Mouse (Mus musculus) forebrain, embryonic 16.5 days (tissue): Measurements from ENCODE around the gene Barhl2. TPM values are rescaled to one million over a fixed set of nuclear protein-coding genes. Genes with fewer than 3 reads are reported as not detected.

Experiments
- ATAC-seq: fragments of 200-750 bp; cut with Nextera tagmentation; 2 replicates; pipeline ENCODE4 v1.8.0; 2017; ENCODE audit warnings: mild to moderate bottlenecking, moderate library complexity
- H3K27ac ChIP-seq: fragments of 300-500 bp; sonication (generic); 2 replicates; pipeline ENCODE4 v1.5.1; 2014; ENCODE audit warnings: low read length, control low read depth
- H3K27me3 ChIP-seq: fragments of 300-500 bp; sonication (generic); replicated peaks from 2 replicates; pipeline ENCODE4 v1.6.1; 2014; ENCODE audit warnings: low read length; ENCODE audit not compliant: control insufficient read depth, insufficient read depth
- H3K36me3 ChIP-seq: fragments of 300-500 bp; sonication (generic); 2 replicates; pipeline ENCODE4 v1.6.1; 2014; ENCODE audit not compliant: control insufficient read depth, insufficient read depth
- H3K4me1 ChIP-seq: fragments of 300-500 bp; sonication (generic); replicated peaks from 2 replicates; pipeline ENCODE4 v1.6.1; 2014; ENCODE audit warnings: low read length; ENCODE audit not compliant: control insufficient read depth, insufficient read depth
- H3K4me2 ChIP-seq: fragments of 300-500 bp; sonication (generic); 2 replicates; pipeline ENCODE4 v1.6.1; 2014; ENCODE audit warnings: mild to moderate bottlenecking, low read length, control low read depth
- H3K4me3 ChIP-seq: fragments of 300-500 bp; sonication (generic); replicated peaks from 2 replicates; pipeline ENCODE4 v1.5.1; 2014; ENCODE audit warnings: mild to moderate bottlenecking, low read length, control low read depth
- H3K9ac ChIP-seq: fragments of 300-500 bp; sonication (generic); replicated peaks from 2 replicates; pipeline ENCODE4 v1.6.1; 2014; ENCODE audit warnings: low read depth, low read length, control low read depth
- H3K9me3 ChIP-seq: fragments of 300-500 bp; sonication (generic); 2 replicates; pipeline ENCODE4 v1.6.1; 2016; ENCODE audit warnings: low read length; ENCODE audit not compliant: control insufficient read depth
- WGBS: fragments of 180-500 bp; shearing (Covaris S2); extraction: QIAGEN DNeasy Blood & Tissue Kit; methylation state at CpG from one replicate; pipeline ENCODE4 v1.1.7; 2014; 5-methylcytosine and 5-hydroxymethylcytosine counted together
- polyA plus RNA-seq: library from polyadenylated mRNA; unstranded; fragments of >200 nt; fragmentation: Nextera tagmentation; extraction: Ambion mirVana; gene quantifications from 2 replicates; pipeline ENCODE4 v1.2.1, GENCODE M21; 2015

The Barhl2 gene
- 0.47 and 1.6 TPM in 2 replicates for polyA plus RNA-seq

DNA sequence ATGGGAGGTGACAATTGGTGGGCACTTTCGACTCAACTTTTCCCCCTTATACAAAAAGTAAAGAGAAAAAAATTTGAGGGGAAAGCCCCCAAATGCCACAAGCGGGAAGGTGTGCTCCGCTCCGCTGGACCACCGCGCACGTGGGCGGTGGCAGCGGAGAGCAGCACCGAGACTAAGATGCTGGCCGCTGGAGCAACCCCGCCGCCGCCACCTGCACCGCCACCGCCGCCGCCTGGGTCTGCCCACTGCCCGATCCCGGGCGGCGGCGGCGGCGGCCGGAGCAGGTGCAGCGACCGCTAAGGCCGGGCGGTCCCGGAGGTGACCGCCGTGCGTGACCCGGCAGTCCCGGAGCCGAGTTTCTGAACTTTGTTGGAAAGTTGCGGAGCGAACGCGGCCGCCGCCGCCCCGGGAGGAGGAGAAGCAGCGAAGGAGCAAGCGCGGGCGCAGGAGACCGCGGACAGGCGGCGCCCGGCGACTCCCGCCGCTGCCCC lies at the start of gene Barhl2:
Gene Barhl2, minus strand, starts transcription at position 181 of the 491 bp plus-strand sequence.
- ATAC-seq, result no peak
- H3K36me3 ChIP-seq, result no peaks in the 10 kb centered on the region
- H3K9ac ChIP-seq, result peak within 1 kb of the TSS; percentile 39
- H3K4me3 ChIP-seq, result peak within 1 kb of the TSS; percentile 43
- no peaks in the 10 kb centered on the region for H3K9me3 ChIP-seq
- H3K27me3 ChIP-seq, result peaks cover 80% of the 10 kb centered on the region
- H3K27ac ChIP-seq, result no peak within 1 kb of the TSS
- WGBS, result 0% methylated on average over 33 of the region's 57 CpGs
- peaks cover 26% of the 10 kb centered on the region for H3K4me1 ChIP-seq
- H3K4me2 ChIP-seq, result peak within 1 kb of the TSS; percentile 58

DNA sequence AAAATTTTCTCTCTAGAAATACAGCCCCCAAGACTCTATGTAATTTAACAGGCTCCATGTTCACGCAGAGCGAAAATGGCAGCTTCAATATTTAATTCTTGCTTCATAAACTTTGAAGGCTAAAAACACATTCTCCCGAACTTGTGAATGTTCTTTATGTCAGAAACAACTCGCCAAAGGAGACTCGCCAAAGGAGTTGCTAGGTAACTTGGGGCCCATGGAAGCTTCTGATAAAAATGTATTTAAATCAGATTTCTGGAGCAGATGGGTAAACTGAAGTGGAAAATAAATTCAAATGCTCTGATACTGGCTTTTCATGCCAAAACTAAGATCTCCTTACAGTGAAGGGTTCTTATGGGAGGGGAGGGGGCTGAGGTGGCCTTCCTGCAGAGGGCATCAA lies 48.1 kb upstream of the Barhl2 start:
- no peak for ATAC-seq
- no peaks in the 10 kb centered on the region for H3K9me3 ChIP-seq
- WGBS, result 71% methylated on average over 5 of the region's 5 CpGs
- no peak overlapping the region for H3K4me2 ChIP-seq
- no peak overlapping the region for H3K27ac ChIP-seq
- no peak overlapping the region for H3K9ac ChIP-seq
- H3K27me3 ChIP-seq, result no peaks in the 10 kb centered on the region; the same call in 1 of the 2 replicates
- H3K4me3 ChIP-seq, result no peak overlapping the region
- peaks cover 4% of the 10 kb centered on the region for H3K4me1 ChIP-seq
- H3K36me3 ChIP-seq, result no peaks in the 10 kb centered on the region

GRCm38 (mm10) chr5:106502684-106503545 lies 44.9 kb upstream of the Barhl2 start:
- Histone ChIP-seq H3K9ac (no peak overlapping the region), H3K4me2 (no peak overlapping the region), H3K27ac (no peak overlapping the region), H3K4me1 (peaks cover 6% of the 10 kb centered on the region), H3K4me3 (no peak overlapping the region), H3K9me3 (no peaks in the 10 kb centered on the region), H3K36me3 (no peaks in the 10 kb centered on the region), H3K27me3 (no peaks in the 10 kb centered on the region; the same call in 1 of the 2 replicates)
- peak; percentile 43 for ATAC-seq
- 46% methylated on average over 12 of the region's 12 CpGs for WGBS

DNA sequence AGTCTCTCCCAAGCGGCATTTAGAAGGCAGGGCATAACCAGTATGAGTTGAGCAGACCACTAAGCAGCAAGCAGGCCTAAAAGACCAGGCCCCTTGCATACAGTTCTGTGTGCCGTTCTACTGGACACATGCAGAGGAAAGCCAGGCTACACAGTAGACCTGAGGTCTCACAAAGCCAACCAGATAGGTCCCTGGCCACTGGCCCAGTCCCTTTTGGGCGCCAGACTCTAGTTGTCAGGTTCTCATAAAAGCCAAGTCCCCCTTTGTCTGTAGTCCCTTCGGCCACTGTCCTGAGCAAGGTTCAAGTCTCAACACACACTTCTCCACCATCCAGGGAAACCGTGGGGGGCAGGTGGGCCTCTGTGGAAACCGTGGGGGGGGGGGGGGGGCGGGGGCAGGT lies 44.3 kb upstream of the Barhl2 start:
- Histone ChIP-seq H3K9ac (no peak overlapping the region), H3K4me3 (no peak overlapping the region), H3K27me3 (no peaks in the 10 kb centered on the region), H3K27ac (no peak overlapping the region), H3K36me3 (no peaks in the 10 kb centered on the region), H3K9me3 (no peaks in the 10 kb centered on the region), H3K4me1 (peaks cover 6% of the 10 kb centered on the region), H3K4me2 (no peak overlapping the region)
- ATAC-seq, result peak; percentile 33; the same call in 1 of the 2 replicates
- WGBS, result 59% methylated on average over 5 of the region's 7 CpGs

GRCm38 (mm10) chr5:106491771-106492170 lies 33.8 kb upstream of the Barhl2 start:
- no peak for ATAC-seq
- Histone ChIP-seq H3K9ac (no peak overlapping the region), H3K36me3 (no peaks in the 10 kb centered on the region), H3K27me3 (no peaks in the 10 kb centered on the region), H3K27ac (no peak overlapping the region), H3K4me2 (no peak overlapping the region), H3K4me1 (0 out of 2 replicates have a peak, but pooled peaks cover 2% of the 10 kb centered on the region), H3K4me3 (no peak overlapping the region), H3K9me3 (no peaks in the 10 kb centered on the region)
- WGBS, result 45% methylated on average over 8 of the region's 8 CpGs

DNA sequence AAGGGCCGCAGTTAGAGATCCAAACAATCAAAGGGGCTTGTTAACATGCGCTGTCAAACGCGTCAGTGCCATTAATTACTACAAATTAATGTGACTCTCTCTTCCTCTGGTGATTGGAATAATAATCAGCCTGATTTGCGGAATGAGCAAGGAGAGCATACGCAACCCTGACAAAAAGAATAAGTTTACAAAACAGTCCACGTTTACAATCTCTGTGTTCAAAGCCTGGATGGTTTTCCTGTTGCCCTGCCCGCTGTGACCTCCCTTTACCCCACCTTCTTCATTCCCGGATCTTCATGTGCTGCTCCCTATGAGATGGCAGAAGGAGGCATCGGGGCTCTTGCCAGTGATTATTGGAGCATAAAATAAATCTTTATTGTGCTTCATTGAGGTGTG lies 14.1 kb upstream of the Barhl2 start:
- Histone ChIP-seq H3K27ac (no peak overlapping the region), H3K9me3 (no peaks in the 10 kb centered on the region), H3K4me2 (no peak overlapping the region), H3K27me3 (peaks cover 56% of the 10 kb centered on the region), H3K4me3 (no peak overlapping the region), H3K9ac (no peak overlapping the region), H3K4me1 (peaks cover 23% of the 10 kb centered on the region), H3K36me3 (no peaks in the 10 kb centered on the region)
- WGBS, result 2% methylated on average over 10 of the region's 10 CpGs
- ATAC-seq, result 0 out of 2 replicates have a peak, but pooled peaks have one; percentile 27

- H3K27ac ChIP-seq, result no peak overlapping the region
- 0 out of 2 replicates have a peak, but pooled peaks have one; percentile 5 for ATAC-seq
- peaks cover 25% of the 10 kb centered on the region for H3K4me1 ChIP-seq
- H3K9me3 ChIP-seq, result no peaks in the 10 kb centered on the region
- H3K4me3 ChIP-seq, result no peak overlapping the region
- peak overlapping the region; percentile 53 for H3K4me2 ChIP-seq
- H3K9ac ChIP-seq, result no peak overlapping the region
- H3K27me3 ChIP-seq, result peaks cover 62% of the 10 kb centered on the region
- 4% methylated on average over 13 of the region's 13 CpGs for WGBS
- no peaks in the 10 kb centered on the region for H3K36me3 ChIP-seq
Observed at GRCm38 (mm10) chr5:106471235-106472104, 13.5 kb upstream of the Barhl2 start.

DNA sequence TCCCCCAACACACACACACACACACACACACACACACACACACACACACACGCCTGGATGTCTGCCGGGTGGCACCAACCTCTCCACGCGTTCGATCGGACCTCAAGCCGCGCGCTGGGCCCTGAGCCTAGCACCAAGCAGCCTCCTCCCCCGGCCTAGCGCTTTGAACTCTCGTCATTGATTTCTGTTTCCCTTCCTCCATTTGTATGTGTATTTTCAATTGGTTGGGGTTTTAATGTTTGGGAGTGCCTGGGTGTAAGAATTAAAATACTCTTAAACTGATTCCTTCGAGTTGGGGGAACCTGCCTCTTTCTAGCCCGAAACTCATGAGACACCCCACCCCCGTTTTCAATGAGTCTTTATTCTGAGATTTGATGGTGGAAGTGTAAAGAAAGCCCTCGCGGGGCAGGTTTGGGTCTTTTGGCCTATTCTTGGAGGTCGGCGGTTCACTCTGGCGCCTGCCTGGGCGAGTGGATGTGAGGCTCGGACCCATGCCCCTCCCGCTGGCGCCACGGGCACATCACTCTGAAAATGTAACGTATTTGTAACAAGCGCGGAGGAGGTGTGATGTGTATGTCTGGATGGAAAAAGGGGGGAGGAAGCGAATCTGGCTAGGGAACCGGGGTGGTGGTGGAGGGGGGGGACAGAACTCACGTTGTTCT lies 7.3 kb upstream of the Barhl2 start:
- Histone ChIP-seq H3K9ac (no peak overlapping the region), H3K4me2 (no peak overlapping the region), H3K27ac (no peak overlapping the region), H3K27me3 (peaks cover 76% of the 10 kb centered on the region), H3K4me1 (peaks cover 35% of the 10 kb centered on the region), H3K36me3 (no peaks in the 10 kb centered on the region), H3K9me3 (no peaks in the 10 kb centered on the region), H3K4me3 (no peak overlapping the region)
- ATAC-seq, result no peak
- WGBS, result 2% methylated on average over 31 of the region's 31 CpGs
